Mouse (Mus musculus): ENCODE data around the gene Slc27a2. TPM values are rescaled to one million over a fixed set of nuclear protein-coding genes. Genes with fewer than 3 reads are reported as not detected.

The Slc27a2 gene
- polyA plus RNA-seq, 1 experiment from 2014 or later: 9.6 TPM

DNA sequence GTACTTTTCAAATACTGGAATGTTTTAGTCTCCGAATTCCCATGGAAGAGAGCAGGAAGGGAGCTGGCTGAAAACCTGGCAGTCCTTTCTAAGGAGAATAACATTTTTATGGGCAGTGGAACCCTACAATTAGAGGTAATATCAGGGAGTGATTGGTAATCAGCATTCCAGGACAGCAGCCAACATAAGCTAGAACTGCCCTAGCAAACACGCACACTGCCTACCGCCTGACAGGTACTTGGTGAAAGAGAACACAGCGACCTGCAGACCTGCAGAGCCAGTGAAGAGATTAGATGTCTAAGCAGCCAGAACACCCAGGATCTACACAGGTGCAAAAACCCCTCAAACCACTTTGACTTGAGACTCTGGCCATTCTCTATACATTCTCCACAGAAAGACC lies 20.5 kb downstream of the Slc27a2 start:
- ATAC-seq (ENCODE audit: low FRiP score, low TSS enrichment): no peak
- no peaks in the 10 kb centered on the region for H3K36me3 ChIP-seq (ENCODE audit: control insufficient read depth, insufficient read depth, low read length)
- H3K27me3 ChIP-seq (ENCODE audit: control insufficient read depth, insufficient read depth, low read length): no peaks in the 10 kb centered on the region
- H3K9ac ChIP-seq (ENCODE audit: low read depth, low read length): no peak overlapping the region
- H3K4me1 ChIP-seq (ENCODE audit: control insufficient read depth, insufficient read depth, low read length): no peaks in the 10 kb centered on the region
- 82% methylated on average over 4 of the region's 4 CpGs for WGBS
- no peaks in the 10 kb centered on the region for H3K9me3 ChIP-seq (ENCODE audit: control insufficient read depth, low read length)
- H3K27ac ChIP-seq (ENCODE audit: low read depth, low read length): no peak overlapping the region
- H3K4me2 ChIP-seq (replicated peaks; ENCODE audit: low read depth, low read length): no peak overlapping the region
- no peak overlapping the region for H3K4me3 ChIP-seq (ENCODE audit: low read length)

DNA sequence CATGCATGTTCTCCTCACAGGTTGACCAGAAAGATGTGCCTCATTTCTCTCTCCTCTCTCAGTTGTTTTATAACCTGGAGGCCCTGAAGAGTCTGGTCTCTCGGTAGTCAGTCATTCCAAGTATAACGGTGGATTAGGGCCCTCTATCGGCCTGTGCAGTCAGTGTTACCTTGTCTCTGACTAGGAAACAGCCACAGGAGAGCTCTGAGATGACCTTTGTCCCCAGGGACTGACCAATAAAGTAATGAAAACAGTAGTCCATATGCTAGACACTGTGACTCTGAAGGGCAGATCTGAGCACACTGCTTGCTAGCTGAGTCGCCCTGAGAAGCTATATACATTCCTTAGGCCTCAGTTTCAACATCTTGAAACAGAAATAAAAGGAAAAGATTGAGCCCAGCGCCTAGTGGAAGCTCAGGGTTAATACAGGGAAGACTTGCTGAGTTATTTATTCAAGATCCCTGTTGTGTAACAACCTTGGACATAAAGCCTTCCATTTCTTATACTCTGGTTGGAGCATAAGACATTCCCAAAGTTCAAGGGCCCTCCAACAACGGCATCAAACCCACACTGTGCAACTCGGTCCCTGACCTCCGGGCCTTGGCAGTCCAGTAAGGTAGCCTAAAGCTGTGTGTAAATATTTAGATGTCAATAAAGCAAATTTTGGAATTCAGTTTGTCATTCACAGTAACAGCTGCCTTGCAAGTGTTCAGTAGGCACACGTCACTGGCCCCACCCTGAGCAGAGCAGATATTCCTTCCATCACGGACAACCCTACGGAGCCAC lies 23.4 kb downstream of the Slc27a2 start:
- H3K27ac ChIP-seq (ENCODE audit: low read depth, low read length): no peak overlapping the region

GRCm38 (mm10) chr2:126577362-126577761 lies 25.2 kb downstream of the Slc27a2 start:
- no peaks in the 10 kb centered on the region for H3K4me1 ChIP-seq (ENCODE audit: control insufficient read depth, insufficient read depth, low read length)
- no peak for ATAC-seq (ENCODE audit: low FRiP score, low TSS enrichment)
- no peaks in the 10 kb centered on the region for H3K27me3 ChIP-seq (ENCODE audit: control insufficient read depth, insufficient read depth, low read length)
- 66% methylated on average over 5 of the region's 5 CpGs for WGBS
- H3K9ac ChIP-seq (ENCODE audit: low read depth, low read length): no peak overlapping the region
- H3K4me2 ChIP-seq (replicated peaks; ENCODE audit: low read depth, low read length): no peak overlapping the region
- no peak overlapping the region for H3K4me3 ChIP-seq (ENCODE audit: low read length)
- no peaks in the 10 kb centered on the region for H3K9me3 ChIP-seq (ENCODE audit: control insufficient read depth, low read length)
- no peak overlapping the region for H3K27ac ChIP-seq (ENCODE audit: low read depth, low read length)
- no peaks in the 10 kb centered on the region for H3K36me3 ChIP-seq (ENCODE audit: control insufficient read depth, insufficient read depth, low read length)

More for the DNA sequence above, 23.4 kb downstream of the Slc27a2 start:
- WGBS: 74% methylated on average over 11 of the region's 11 CpGs
- Histone ChIP-seq H3K9me3 (ENCODE audit: control insufficient read depth, low read length) (no peaks in the 10 kb centered on the region), H3K27me3 (ENCODE audit: control insufficient read depth, insufficient read depth, low read length) (no peaks in the 10 kb centered on the region), H3K36me3 (ENCODE audit: control insufficient read depth, insufficient read depth, low read length) (no peaks in the 10 kb centered on the region), H3K9ac (ENCODE audit: low read depth, low read length) (no peak overlapping the region), H3K4me2 (replicated peaks; ENCODE audit: low read depth, low read length) (no peak overlapping the region), H3K4me1 (ENCODE audit: control insufficient read depth, insufficient read depth, low read length) (no peaks in the 10 kb centered on the region), H3K4me3 (ENCODE audit: low read length) (no peak overlapping the region)
- ATAC-seq (ENCODE audit: low FRiP score, low TSS enrichment): no peak

GRCm38 (mm10) chr2:126579282-126579681 lies 27.1 kb downstream of the Slc27a2 start:
- no peak overlapping the region for H3K4me2 ChIP-seq (replicated peaks; ENCODE audit: low read depth, low read length)
- no peak overlapping the region for H3K27ac ChIP-seq (ENCODE audit: low read depth, low read length)
- ATAC-seq (ENCODE audit: low FRiP score, low TSS enrichment): no peak
- H3K4me1 ChIP-seq (ENCODE audit: control insufficient read depth, insufficient read depth, low read length): no peaks in the 10 kb centered on the region
- no peaks in the 10 kb centered on the region for H3K36me3 ChIP-seq (ENCODE audit: control insufficient read depth, insufficient read depth, low read length)
- no peaks in the 10 kb centered on the region for H3K27me3 ChIP-seq (ENCODE audit: control insufficient read depth, insufficient read depth, low read length)
- H3K4me3 ChIP-seq (ENCODE audit: low read length): no peak overlapping the region
- H3K9ac ChIP-seq (ENCODE audit: low read depth, low read length): no peak overlapping the region
- WGBS: 91% methylated on average over 1 of the region's 1 CpGs
- H3K9me3 ChIP-seq (ENCODE audit: control insufficient read depth, low read length): no peaks in the 10 kb centered on the region

GRCm38 (mm10) chr2:126583960-126584359 lies 31.8 kb downstream of the Slc27a2 start:
- Histone ChIP-seq H3K9ac (ENCODE audit: low read depth, low read length) (no peak overlapping the region), H3K4me1 (ENCODE audit: control insufficient read depth, insufficient read depth, low read length) (no peaks in the 10 kb centered on the region), H3K9me3 (ENCODE audit: control insufficient read depth, low read length) (no peaks in the 10 kb centered on the region), H3K4me2 (replicated peaks; ENCODE audit: low read depth, low read length) (no peak overlapping the region), H3K27ac (ENCODE audit: low read depth, low read length) (no peak overlapping the region), H3K4me3 (ENCODE audit: low read length) (no peak overlapping the region), H3K27me3 (ENCODE audit: control insufficient read depth, insufficient read depth, low read length) (no peaks in the 10 kb centered on the region), H3K36me3 (ENCODE audit: control insufficient read depth, insufficient read depth, low read length) (no peaks in the 10 kb centered on the region)
- 57% methylated on average over 6 of the region's 6 CpGs for WGBS
- ATAC-seq (ENCODE audit: low FRiP score, low TSS enrichment): no peak

DNA sequence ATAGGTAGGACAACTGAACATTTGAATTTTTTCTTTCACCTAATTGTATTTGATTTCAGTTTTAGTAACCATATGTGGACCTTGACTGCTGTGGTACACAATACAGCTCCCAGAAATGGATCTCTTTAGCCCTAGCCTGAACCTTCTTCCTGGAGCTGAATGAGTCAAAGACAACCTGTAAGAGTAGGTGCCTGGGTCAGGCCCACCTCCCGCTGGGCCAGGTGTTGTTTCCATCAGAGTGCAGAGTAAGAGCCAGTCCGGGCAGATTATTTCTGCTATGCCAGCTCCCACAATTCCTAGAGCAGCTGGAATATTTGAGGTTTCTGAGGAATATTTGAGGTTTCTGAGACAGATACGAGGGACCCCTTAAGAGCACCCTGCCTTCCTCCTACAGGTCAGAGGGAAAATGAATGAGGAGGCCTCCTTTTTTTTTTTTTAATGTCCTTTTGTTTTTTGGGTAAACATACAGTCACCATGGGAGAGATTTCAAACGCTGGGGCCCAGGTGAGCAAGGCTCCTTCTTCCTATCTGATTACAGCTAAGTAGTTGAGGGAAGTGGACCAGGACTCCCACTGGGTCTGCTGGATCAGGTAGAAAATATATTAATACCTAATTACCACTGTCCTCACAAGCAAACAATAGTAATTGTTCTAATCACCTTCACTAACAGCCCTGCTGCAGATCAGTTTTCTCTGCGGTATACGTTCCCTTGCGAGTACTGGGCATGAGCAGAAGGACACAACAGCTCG lies 32.6 kb downstream of the Slc27a2 start:
- no peaks in the 10 kb centered on the region for H3K36me3 ChIP-seq (ENCODE audit: control insufficient read depth, insufficient read depth, low read length)
- ATAC-seq (ENCODE audit: low FRiP score, low TSS enrichment): no peak
- H3K27ac ChIP-seq (ENCODE audit: low read depth, low read length): no peak overlapping the region
- H3K4me1 ChIP-seq (ENCODE audit: control insufficient read depth, insufficient read depth, low read length): no peaks in the 10 kb centered on the region
- no peak overlapping the region for H3K9ac ChIP-seq (ENCODE audit: low read depth, low read length)
- H3K4me3 ChIP-seq (ENCODE audit: low read length): no peak overlapping the region
- H3K27me3 ChIP-seq (ENCODE audit: control insufficient read depth, insufficient read depth, low read length): no peaks in the 10 kb centered on the region
- H3K4me2 ChIP-seq (replicated peaks; ENCODE audit: low read depth, low read length): no peak overlapping the region
- WGBS: 77% methylated on average over 8 of the region's 8 CpGs
- H3K9me3 ChIP-seq (ENCODE audit: control insufficient read depth, low read length): no peaks in the 10 kb centered on the region

DNA sequence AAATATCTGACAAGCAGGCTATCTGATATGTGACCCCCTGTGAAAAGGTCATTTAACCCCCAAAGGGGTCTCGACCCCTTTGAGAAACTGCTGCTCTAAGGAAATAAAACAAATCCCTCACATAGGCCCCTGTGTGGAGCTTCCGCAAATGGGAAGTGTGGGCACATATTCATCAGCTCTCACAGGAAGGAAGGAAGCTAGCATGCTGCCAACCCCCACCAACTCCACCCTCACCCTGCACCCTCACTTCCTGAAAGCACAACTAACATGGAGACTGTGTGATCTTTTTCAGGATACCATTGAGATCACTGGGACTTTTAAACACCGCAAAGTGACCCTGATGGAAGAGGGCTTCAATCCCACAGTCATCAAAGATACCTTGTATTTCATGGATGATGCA lies 35.3 kb downstream of the Slc27a2 start:
- Histone ChIP-seq H3K27ac (ENCODE audit: low read depth, low read length) (no peak overlapping the region), H3K9ac (ENCODE audit: low read depth, low read length) (no peak overlapping the region), H3K4me1 (ENCODE audit: control insufficient read depth, insufficient read depth, low read length) (no peaks in the 10 kb centered on the region), H3K27me3 (ENCODE audit: control insufficient read depth, insufficient read depth, low read length) (no peaks in the 10 kb centered on the region), H3K4me3 (ENCODE audit: low read length) (no peak overlapping the region), H3K9me3 (ENCODE audit: control insufficient read depth, low read length) (no peaks in the 10 kb centered on the region), H3K4me2 (replicated peaks; ENCODE audit: low read depth, low read length) (no peak overlapping the region), H3K36me3 (ENCODE audit: control insufficient read depth, insufficient read depth, low read length) (no peaks in the 10 kb centered on the region)
- WGBS: 84% methylated on average over 3 of the region's 3 CpGs
- ATAC-seq (ENCODE audit: low FRiP score, low TSS enrichment): no peak

- H3K27me3 ChIP-seq (ENCODE audit: control insufficient read depth, insufficient read depth, low read length): no peaks in the 10 kb centered on the region
- H3K9me3 ChIP-seq (ENCODE audit: control insufficient read depth, low read length): no peaks in the 10 kb centered on the region
- no peaks in the 10 kb centered on the region for H3K4me1 ChIP-seq (ENCODE audit: control insufficient read depth, insufficient read depth, low read length)
- H3K4me2 ChIP-seq (replicated peaks; ENCODE audit: low read depth, low read length): no peak overlapping the region
- no peak for ATAC-seq (ENCODE audit: low FRiP score, low TSS enrichment)
- H3K27ac ChIP-seq (ENCODE audit: low read depth, low read length): no peak overlapping the region
- 90% methylated on average over 4 of the region's 4 CpGs for WGBS
- H3K36me3 ChIP-seq (ENCODE audit: control insufficient read depth, insufficient read depth, low read length): no peaks in the 10 kb centered on the region
- H3K9ac ChIP-seq (ENCODE audit: low read depth, low read length): no peak overlapping the region
- H3K4me3 ChIP-seq (ENCODE audit: low read length): no peak overlapping the region
These were observed 39.1 kb downstream of the Slc27a2 start for GRCm38 (mm10) chr2:126591304-126591703.

All from kidney, embryonic 14.5 days (tissue).